1 mouse cellular context compared by ENCODE assay signal in genomic region chr16:17151874-17152273, GRCm38 (mm10).
TF ChIP-seq lines count a peak whose summit lies in the region.

No protein-coding gene starts in this region.

TF ChIP-seq in MEL, 35 proteins besides CTCF, POLR2A, EP300 and RAD21:
- TF ChIP-seq POLR2AphosphoS5 (IDR thresholded peaks at IDR 0.05; ENCODE audit: borderline replicate concordance, low read depth, low read length) (no peak), POLR2AphosphoS2 (IDR thresholded peaks at IDR 0.05; ENCODE audit: low read length) (peak; percentile 78)
